Mouse (Mus musculus) limb, embryonic 14.5 days (tissue): ENCODE measurements around the gene Eif3g. TPM values are rescaled to one million over a fixed set of nuclear protein-coding genes. Genes with fewer than 3 reads are reported as not detected.

Source experiments
- ATAC-seq: fragments of 200-750 bp; cut with Nextera tagmentation; 2 replicates; pipeline ENCODE4 v1.8.0; 2017; ENCODE audit warnings: low read depth, moderate number of reproducible peaks, moderate TSS enrichment; ENCODE audit not compliant: low FRiP score
- DNase-seq: peaks from one replicate; pipeline ENCODE4 v3.0.0-alpha.2; 2015; ENCODE audit warnings: low spot score
- H3K27ac ChIP-seq: fragments of 300-500 bp; sonication (generic); replicated peaks from 2 replicates; pipeline ENCODE4 v1.5.1; 2014; ENCODE audit warnings: low read depth, mild to moderate bottlenecking, low read length, moderate library complexity, mixed read lengths
- H3K27me3 ChIP-seq: fragments of 300-500 bp; sonication (generic); 2 replicates; pipeline ENCODE4 v1.6.1; 2014; ENCODE audit warnings: low read length, mixed read lengths; ENCODE audit not compliant: control insufficient read depth, insufficient read depth
- H3K36me3 ChIP-seq: fragments of 300-500 bp; sonication (generic); 2 replicates; pipeline ENCODE4 v1.6.1; 2014; ENCODE audit warnings: mild to moderate bottlenecking, low read length, moderate library complexity, mixed read lengths; ENCODE audit not compliant: control insufficient read depth, insufficient read depth
- H3K4me1 ChIP-seq: fragments of 300-500 bp; sonication (generic); 2 replicates; pipeline ENCODE4 v1.6.1; 2014; ENCODE audit warnings: antibody characterized with exemption, low read length, mixed read lengths; ENCODE audit not compliant: control insufficient read depth, insufficient read depth
- H3K4me2 ChIP-seq: fragments of 300-500 bp; sonication (generic); replicated peaks from 2 replicates; pipeline ENCODE4 v1.6.1; 2014; ENCODE audit warnings: low read depth, mild to moderate bottlenecking, low read length, moderate library complexity; ENCODE audit not compliant: severe bottlenecking
- H3K4me3 ChIP-seq: fragments of 300-500 bp; sonication (generic); replicated peaks from 2 replicates; pipeline ENCODE4 v1.5.1; 2014; ENCODE audit warnings: low read length
- H3K9ac ChIP-seq: fragments of 300-500 bp; sonication (generic); 2 replicates; pipeline ENCODE4 v1.6.1; 2014; ENCODE audit warnings: mild to moderate bottlenecking, low read depth, low read length, moderate library complexity; ENCODE audit not compliant: severe bottlenecking
- H3K9me3 ChIP-seq: fragments of 300-500 bp; sonication (generic); 2 replicates; pipeline ENCODE4 v1.6.1; 2016; ENCODE audit warnings: low read length; ENCODE audit not compliant: control insufficient read depth
- POLR2A ChIP-seq: fragments of 200-500 bp; IDR thresholded peaks from 2 replicates; pipeline ENCODE4 v1.8.0; 2012; ENCODE audit warnings: inconsistent platforms, mild to moderate bottlenecking, moderate library complexity, borderline replicate concordance; ENCODE audit not compliant: insufficient read depth, insufficient read length; ENCODE audit errors: extremely low read depth
- WGBS: fragments of 180-500 bp; shearing (Covaris S2); extraction: QIAGEN DNeasy Blood & Tissue Kit; methylation state at CpG from one replicate; pipeline ENCODE4 v1.1.7; 2014; 5-methylcytosine and 5-hydroxymethylcytosine counted together
- polyA plus RNA-seq, 2 experiments: library from polyadenylated mRNA; depleted of rRNA in 1 of 2; stranded (reverse) in 1 of 2; unstranded in 1 of 2; fragments of >200 nt; fragmentation: Nextera tagmentation in 1 of 2; extraction: Ambion mirVana in 1 of 2; gene quantifications; 2 replicates each; pipeline versions ENCODE4 v1.2.1 to v1.2.3; 2012 to 2014

Eif3g gene
- polyA plus RNA-seq, 2 experiments = 179 to 287 TPM

DNA sequence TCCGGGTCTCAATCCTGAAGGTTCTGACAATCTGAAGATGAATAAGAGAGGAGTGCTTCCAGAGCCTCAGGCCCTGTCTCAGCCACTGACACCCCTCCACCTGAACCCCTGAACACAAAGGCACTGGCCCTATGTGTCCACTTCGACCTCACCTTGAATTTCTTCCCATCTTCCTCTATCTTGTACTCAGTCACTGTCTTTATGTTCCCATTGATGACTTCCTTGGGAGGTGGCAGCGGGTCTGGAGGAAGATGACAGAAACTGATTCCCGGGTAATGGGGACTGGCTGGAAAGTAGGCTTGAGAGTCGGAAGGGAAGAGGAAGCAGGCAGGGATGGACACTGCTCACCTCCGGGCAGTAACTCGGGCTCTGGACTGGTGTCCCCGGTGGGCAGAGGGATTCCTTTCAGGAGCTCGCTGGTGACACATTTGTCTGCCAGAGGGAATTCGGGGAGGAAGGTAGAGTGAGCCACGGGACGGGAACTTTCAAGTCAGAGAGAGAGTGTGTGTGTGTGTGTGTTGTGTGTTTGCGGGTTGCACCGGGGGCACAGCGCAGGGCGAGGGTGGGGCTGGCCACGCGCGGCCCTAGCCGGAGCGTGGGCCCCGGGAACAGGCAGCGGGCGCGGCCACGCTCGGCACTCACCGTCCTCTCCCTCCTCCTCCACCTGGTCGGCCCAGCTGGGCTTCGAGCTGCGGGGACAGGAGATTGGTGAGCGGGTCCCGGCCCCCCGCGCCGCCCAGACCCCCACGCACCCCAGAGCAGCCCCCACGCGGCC lies 500 bp downstream of the Eif3g start:
- Histone ChIP-seq H3K9ac (peak overlapping the region; percentile 91), H3K36me3 (peaks cover 44% of the 10 kb centered on the region), H3K4me1 (peaks cover 3% of the 10 kb centered on the region; the same call in 1 of the 2 replicates), H3K4me3 (peak overlapping the region; percentile 90), H3K9me3 (no peaks in the 10 kb centered on the region), H3K27ac (0 out of 2 replicates have a peak overlapping the region, but pooled peaks have one; percentile 52), H3K27me3 (no peaks in the 10 kb centered on the region), H3K4me2 (peak overlapping the region; percentile 92)
- ATAC-seq (peak; percentile 39), DNase-seq (no peak)
- no peak for TF ChIP-seq POLR2A
- WGBS = 7% methylated on average over 28 of the region's 39 CpGs

DNA sequence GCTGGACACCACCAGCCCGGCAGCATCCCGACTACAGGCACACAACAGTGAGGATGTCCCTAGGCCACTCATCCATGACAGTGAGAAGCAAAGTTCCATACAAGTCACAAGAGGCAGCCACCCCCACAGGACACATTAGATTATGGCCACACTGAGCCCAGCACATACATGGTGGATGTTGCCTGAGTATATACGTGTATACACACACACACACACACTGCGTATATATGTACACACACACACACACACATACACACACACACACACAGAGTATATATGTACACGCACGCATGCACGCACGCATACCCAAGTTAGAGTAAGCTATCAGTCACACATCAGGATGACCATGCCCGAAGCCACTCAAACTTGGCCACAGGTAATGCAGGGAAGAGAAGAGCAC lies 3.0 kb downstream of the Eif3g start:
- 97% methylated on average over 9 of the region's 9 CpGs for WGBS
- Histone ChIP-seq H3K9ac (no peak overlapping the region), H3K9me3 (no peaks in the 10 kb centered on the region), H3K27me3 (no peaks in the 10 kb centered on the region), H3K4me2 (no peak overlapping the region), H3K4me1 (peaks cover 3% of the 10 kb centered on the region; the same call in 1 of the 2 replicates), H3K27ac (no peak overlapping the region), H3K36me3 (peaks cover 70% of the 10 kb centered on the region), H3K4me3 (no peak overlapping the region)
- DNase-seq (no peak), ATAC-seq (no peak)
- no peak for TF ChIP-seq POLR2A

DNA sequence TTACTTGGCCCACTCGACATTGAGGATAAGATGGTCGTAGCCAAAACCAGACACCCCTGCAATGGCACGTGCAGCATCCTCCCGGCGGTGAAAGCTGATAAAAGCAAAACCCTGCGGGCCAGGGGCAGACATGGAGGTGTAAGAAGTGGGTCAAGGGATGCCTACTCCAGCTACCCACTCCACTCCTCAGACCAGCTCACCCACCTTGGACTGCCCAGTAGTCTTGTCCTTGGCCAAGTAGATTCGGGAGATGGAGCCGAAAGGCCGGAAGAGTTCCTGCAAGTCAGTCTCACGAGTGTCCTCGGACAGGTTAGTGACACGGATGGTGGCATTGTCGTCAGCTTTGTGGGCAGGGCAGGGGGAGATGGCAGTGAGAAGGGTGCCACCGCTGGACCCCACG lies 3.8 kb downstream of the Eif3g start:
- H3K27ac ChIP-seq = no peak overlapping the region
- WGBS = 82% methylated on average over 15 of the region's 15 CpGs
- ATAC-seq = no peak

DNA sequence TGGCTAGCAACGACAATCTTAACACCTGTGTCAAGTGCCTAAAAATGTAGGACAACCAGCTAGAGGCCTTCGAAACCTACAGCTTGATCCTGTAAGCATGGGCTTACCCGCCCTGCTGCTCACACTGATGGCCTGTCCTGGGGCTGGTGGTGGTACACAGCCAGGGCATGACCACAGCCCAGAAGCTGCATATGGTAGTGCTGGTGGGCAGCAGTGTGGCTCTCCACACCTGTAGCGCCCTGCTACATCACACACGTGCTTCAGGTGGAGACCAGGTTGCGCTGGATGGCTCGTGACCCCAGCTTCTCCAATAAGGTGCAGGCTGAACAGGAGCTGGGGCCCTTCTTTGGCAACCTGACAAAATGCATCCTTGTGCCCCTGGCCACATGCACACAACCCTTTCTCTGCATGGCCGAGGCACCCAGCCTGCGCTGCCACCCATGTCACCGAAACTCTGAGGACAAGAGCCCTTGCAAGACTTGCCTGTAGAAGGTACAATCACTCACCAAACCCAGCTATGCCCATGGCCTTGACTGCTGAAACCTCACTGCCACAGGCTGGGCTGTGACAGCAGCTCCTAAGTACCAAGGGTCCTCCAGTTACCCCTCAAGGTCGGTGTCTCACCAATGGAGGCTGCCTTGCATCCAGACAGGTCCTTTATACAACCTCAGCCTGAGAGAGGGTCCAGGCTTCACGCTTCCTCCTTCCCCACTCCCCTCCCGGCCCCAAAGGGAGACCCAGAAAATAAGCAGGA lies 4.7 kb downstream of the Eif3g start:
- no peaks in the 10 kb centered on the region for H3K9me3 ChIP-seq
- no peak for DNase-seq
- H3K27ac ChIP-seq = no peak overlapping the region
- no peak overlapping the region for H3K4me3 ChIP-seq
- H3K4me1 ChIP-seq = peaks cover 3% of the 10 kb centered on the region; the same call in 1 of the 2 replicates
- ATAC-seq = no peak
- no peak overlapping the region for H3K9ac ChIP-seq
- no peaks in the 10 kb centered on the region for H3K27me3 ChIP-seq
- WGBS = 85% methylated on average over 13 of the region's 13 CpGs
- TF ChIP-seq POLR2A = no peak
- H3K4me2 ChIP-seq = no peak overlapping the region
- H3K36me3 ChIP-seq = peaks cover 82% of the 10 kb centered on the region

More for the DNA sequence above, 3.8 kb downstream of the Eif3g start:
- no peak overlapping the region for H3K4me2 ChIP-seq
- H3K9me3 ChIP-seq = no peaks in the 10 kb centered on the region
- TF ChIP-seq POLR2A = no peak
- no peaks in the 10 kb centered on the region for H3K27me3 ChIP-seq
- peaks cover 77% of the 10 kb centered on the region for H3K36me3 ChIP-seq
- no peak overlapping the region for H3K4me3 ChIP-seq
- no peak for DNase-seq
- H3K9ac ChIP-seq = no peak overlapping the region
- peaks cover 3% of the 10 kb centered on the region; the same call in 1 of the 2 replicates for H3K4me1 ChIP-seq

DNA sequence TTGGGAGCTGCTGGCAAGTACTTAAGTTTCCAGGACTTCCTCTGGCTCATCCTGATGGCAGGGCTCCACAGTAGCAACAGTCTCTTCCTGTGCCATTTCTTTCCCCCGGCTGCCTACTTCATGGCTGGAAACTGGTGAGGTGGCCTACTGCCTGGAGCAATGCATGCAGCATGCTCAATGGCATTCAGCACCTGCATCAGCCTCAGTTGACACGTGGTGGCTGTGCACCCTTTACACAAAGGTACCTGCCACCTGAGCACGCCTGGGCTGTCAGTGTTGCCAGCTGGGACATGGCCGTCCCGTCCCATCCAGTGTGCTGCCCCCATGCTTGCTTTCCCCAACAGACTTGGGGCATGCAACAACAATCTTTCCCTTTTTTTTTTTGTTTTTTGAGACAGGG lies 5.4 kb downstream of the Eif3g start:
- ATAC-seq = no peak

More for the DNA sequence above, 5.4 kb downstream of the Eif3g start:
- DNase-seq = no peak
- no peaks in the 10 kb centered on the region for H3K9me3 ChIP-seq
- no peak overlapping the region for H3K9ac ChIP-seq
- no peak overlapping the region for H3K4me3 ChIP-seq
- H3K4me2 ChIP-seq = no peak overlapping the region
- 57% methylated on average over 5 of the region's 5 CpGs for WGBS
- peaks cover 3% of the 10 kb centered on the region; the same call in 1 of the 2 replicates for H3K4me1 ChIP-seq
- H3K27me3 ChIP-seq = no peaks in the 10 kb centered on the region
- TF ChIP-seq POLR2A = no peak
- H3K27ac ChIP-seq = no peak overlapping the region
- H3K36me3 ChIP-seq = peaks cover 82% of the 10 kb centered on the region
